Mouse (Mus musculus) lung, postnatal 0 days (tissue): Measurements from ENCODE around the gene Tns4. TPM values are rescaled to one million over a fixed set of nuclear protein-coding genes. Genes with fewer than 3 reads are reported as not detected.
A peak's percentile ranks its signal among the peaks of the same experiment; 100 is the strongest.

Experiments
- ATAC-seq: fragments of 200-750 bp; cut with Nextera tagmentation; 2 replicates; pipeline ENCODE4 v1.8.0; 2017; ENCODE audit warnings: moderate library complexity
- DNase-seq: peaks from one replicate; pipeline ENCODE4 v3.0.0-alpha.2; 2016; ENCODE audit warnings: low spot score
- H3K27ac ChIP-seq: fragments of 300-500 bp; sonication (generic); 2 replicates; pipeline ENCODE4 v1.5.1; 2014; ENCODE audit warnings: antibody characterized with exemption, mild to moderate bottlenecking, low read length, mixed read lengths
- H3K27me3 ChIP-seq: fragments of 300-500 bp; sonication (generic); replicated peaks from 2 replicates; pipeline ENCODE4 v1.6.1; 2014; ENCODE audit warnings: low read length, mixed read lengths; ENCODE audit not compliant: insufficient read depth
- H3K36me3 ChIP-seq: fragments of 300-500 bp; sonication (generic); 2 replicates; pipeline ENCODE4 v1.6.1; 2014; ENCODE audit warnings: low read length, mixed read lengths; ENCODE audit not compliant: insufficient read depth
- H3K4me1 ChIP-seq: fragments of 300-500 bp; sonication (generic); 2 replicates; pipeline ENCODE4 v1.6.1; 2014; ENCODE audit warnings: antibody characterized with exemption, low read depth, low read length, mixed read lengths; ENCODE audit not compliant: insufficient read depth
- H3K4me2 ChIP-seq: fragments of 300-500 bp; sonication (generic); replicated peaks from 2 replicates; pipeline ENCODE4 v1.6.1; 2014; ENCODE audit warnings: low read depth, mild to moderate bottlenecking, low read length, moderate library complexity, mixed read lengths
- H3K4me3 ChIP-seq: fragments of 300-500 bp; sonication (generic); 2 replicates; pipeline ENCODE4 v1.5.1; 2014; ENCODE audit warnings: low read depth, low read length
- H3K9ac ChIP-seq: fragments of 300-500 bp; sonication (generic); replicated peaks from 2 replicates; pipeline ENCODE4 v1.6.1; 2014; ENCODE audit warnings: low read depth, mild to moderate bottlenecking
- H3K9me3 ChIP-seq: fragments of 300-500 bp; sonication (generic); 2 replicates; pipeline ENCODE4 v1.6.1; 2016; ENCODE audit warnings: low read length, mixed read lengths
- CTCF ChIP-seq: IDR thresholded peaks from 2 replicates; pipeline ENCODE4 v1.5.1; 2016; ENCODE audit warnings: antibody characterized with exemption, mild to moderate bottlenecking
- EP300 ChIP-seq: IDR thresholded peaks from 2 replicates; pipeline ENCODE4 v1.6.1; 2016; ENCODE audit warnings: antibody characterized with exemption, mild to moderate bottlenecking, control low read depth
- WGBS: fragments of 180-500 bp; shearing (Covaris S2); extraction: QIAGEN DNeasy Blood & Tissue Kit; methylation state at CpG from one replicate; pipeline ENCODE4 v1.1.7; 2014; 5-methylcytosine and 5-hydroxymethylcytosine counted together
- polyA plus RNA-seq: library from polyadenylated mRNA; unstranded; fragments of >200 nt; fragmentation: Nextera tagmentation; extraction: Ambion mirVana; gene quantifications from 2 replicates; pipeline ENCODE4 v1.2.1, GENCODE M21; 2015

The Tns4 gene
- polyA plus RNA-seq, 1 experiment from 2014 or later, result 0.24 TPM

DNA sequence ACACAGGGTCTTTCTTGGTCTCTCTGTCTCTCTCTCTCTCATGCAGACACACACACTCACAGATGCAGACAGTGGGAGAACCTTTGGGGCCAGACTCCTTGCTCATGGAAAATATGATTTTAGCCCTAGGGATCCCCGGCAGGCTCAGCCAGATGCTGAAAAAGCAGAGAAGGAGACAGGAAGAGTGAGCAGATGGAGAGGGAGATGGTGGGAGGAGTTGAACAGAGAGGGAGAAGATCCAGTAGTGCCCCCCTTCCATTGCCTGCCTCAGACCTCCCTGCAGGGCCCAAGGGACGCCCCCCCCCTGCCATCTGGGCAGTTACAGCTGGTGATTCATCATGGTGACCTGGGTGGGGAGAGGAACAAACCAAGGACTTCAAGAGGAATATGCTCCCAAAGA is 41.5 kb downstream of the Tns4 start:
- Histone ChIP-seq H3K4me2 (no peak overlapping the region), H3K27me3 (no peaks in the 10 kb centered on the region), H3K9me3 (no peaks in the 10 kb centered on the region), H3K4me1 (peaks cover 8% of the 10 kb centered on the region; the same call in 1 of the 2 replicates), H3K27ac (peak overlapping the region; percentile 47), H3K9ac (no peak overlapping the region), H3K4me3 (no peak overlapping the region), H3K36me3 (no peaks in the 10 kb centered on the region)
- DNase-seq, result peak; percentile 20
- TF ChIP-seq EP300, result no peak
- TF ChIP-seq CTCF, result no peak
- peak; percentile 51 for ATAC-seq
- 76% methylated on average over 2 of the region's 2 CpGs for WGBS

DNA sequence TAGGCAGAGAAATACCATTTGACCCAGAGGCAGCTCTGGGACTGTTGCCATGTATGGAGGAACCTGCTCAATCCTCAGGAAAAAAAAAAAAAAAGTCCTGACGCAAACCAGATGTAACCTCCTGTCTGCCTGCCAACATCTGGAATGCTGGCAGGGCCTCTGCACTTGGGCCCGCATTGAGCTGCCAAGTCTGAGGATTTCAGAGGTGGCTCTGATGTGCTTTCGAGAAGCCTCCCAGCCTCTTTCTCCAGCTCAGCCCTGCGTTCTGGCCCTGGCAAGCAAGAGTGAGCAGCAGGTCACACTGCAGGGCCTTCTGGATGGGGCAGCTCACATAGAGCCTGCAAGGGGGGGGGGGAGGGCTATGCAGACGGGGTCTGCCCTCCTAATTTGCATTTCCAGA is 42.0 kb downstream of the Tns4 start:
- H3K27ac ChIP-seq, result peak overlapping the region; percentile 47
- no peak for TF ChIP-seq CTCF
- peak; percentile 43; the same call in 1 of the 2 replicates for TF ChIP-seq EP300
- H3K4me2 ChIP-seq, result no peak overlapping the region
- H3K36me3 ChIP-seq, result no peaks in the 10 kb centered on the region
- ATAC-seq (peak; percentile 80), DNase-seq (peak; percentile 84)
- peaks cover 8% of the 10 kb centered on the region; the same call in 1 of the 2 replicates for H3K4me1 ChIP-seq
- H3K27me3 ChIP-seq, result no peaks in the 10 kb centered on the region
- 45% methylated on average over 5 of the region's 5 CpGs for WGBS
- no peak overlapping the region for H3K4me3 ChIP-seq
- H3K9me3 ChIP-seq, result no peaks in the 10 kb centered on the region
- H3K9ac ChIP-seq, result no peak overlapping the region

DNA sequence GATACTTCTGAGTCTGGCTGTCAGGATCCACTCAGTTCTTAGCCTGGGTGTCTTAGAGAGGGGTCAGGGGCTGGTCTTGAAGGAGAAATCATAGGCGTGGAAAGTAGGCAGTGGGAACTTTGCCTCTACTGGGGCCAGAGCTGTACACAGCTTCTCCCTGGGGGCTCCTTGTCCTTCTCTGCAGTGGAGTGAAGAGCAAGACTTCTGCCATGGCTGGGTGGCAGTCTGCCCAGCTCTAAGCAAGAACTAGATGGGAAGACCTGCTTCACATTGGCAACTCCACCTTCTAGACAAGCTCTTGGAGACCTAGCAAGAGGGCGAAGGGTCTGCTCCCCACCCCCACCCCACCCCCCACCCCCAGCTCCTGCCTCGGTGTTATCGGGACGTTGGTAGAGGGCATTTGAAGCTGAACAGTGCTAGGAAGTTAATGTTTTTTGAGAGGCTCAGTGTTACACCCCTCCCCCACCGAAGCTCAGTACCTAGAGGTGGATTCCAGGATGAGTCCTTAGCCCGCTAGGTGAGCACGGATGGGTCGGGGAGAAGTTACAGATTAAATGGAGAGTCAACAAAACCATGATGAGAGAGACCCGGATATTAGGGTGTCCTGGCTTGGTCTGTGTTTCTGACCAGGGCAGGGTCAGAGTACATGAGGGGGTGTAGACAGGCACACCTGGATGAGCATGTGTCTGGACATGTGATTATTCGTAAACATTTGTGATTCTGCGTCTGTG is 43.8 kb downstream of the Tns4 start:
- H3K9ac ChIP-seq, result no peak overlapping the region

GRCm38 (mm10) chr11:99044306-99044705 is 44.8 kb downstream of the Tns4 start:
- ATAC-seq (no peak), DNase-seq (peak; percentile 42)
- 56% methylated on average over 5 of the region's 5 CpGs for WGBS
- no peak overlapping the region for H3K4me3 ChIP-seq
- no peaks in the 10 kb centered on the region for H3K27me3 ChIP-seq
- H3K36me3 ChIP-seq, result no peaks in the 10 kb centered on the region
- peaks cover 14% of the 10 kb centered on the region; the same call in 1 of the 2 replicates for H3K4me1 ChIP-seq
- H3K27ac ChIP-seq, result no peak overlapping the region
- TF ChIP-seq EP300 (peak; percentile 63), CTCF (no peak)
- no peak overlapping the region for H3K4me2 ChIP-seq
- H3K9me3 ChIP-seq, result no peaks in the 10 kb centered on the region
- no peak overlapping the region for H3K9ac ChIP-seq

More for the DNA sequence above, 43.8 kb downstream of the Tns4 start:
- no peak overlapping the region for H3K27ac ChIP-seq
- TF ChIP-seq CTCF (no peak), EP300 (no peak)
- no peak for DNase-seq
- 61% methylated on average over 12 of the region's 12 CpGs for WGBS
- H3K27me3 ChIP-seq, result no peaks in the 10 kb centered on the region
- peaks cover 13% of the 10 kb centered on the region; the same call in 1 of the 2 replicates for H3K4me1 ChIP-seq
- H3K36me3 ChIP-seq, result no peaks in the 10 kb centered on the region
- H3K9me3 ChIP-seq, result no peaks in the 10 kb centered on the region
- no peak for ATAC-seq
- H3K4me2 ChIP-seq, result no peak overlapping the region
- no peak overlapping the region for H3K4me3 ChIP-seq

- Histone ChIP-seq H3K27me3 (no peaks in the 10 kb centered on the region), H3K9me3 (no peaks in the 10 kb centered on the region), H3K36me3 (no peaks in the 10 kb centered on the region), H3K4me2 (no peak overlapping the region), H3K4me3 (no peak overlapping the region), H3K27ac (no peak overlapping the region), H3K4me1 (peaks cover 14% of the 10 kb centered on the region; the same call in 1 of the 2 replicates), H3K9ac (no peak overlapping the region)
- WGBS, result 36% methylated on average over 6 of the region's 6 CpGs
- DNase-seq (no peak), ATAC-seq (no peak)
- TF ChIP-seq EP300, result no peak
- TF ChIP-seq CTCF, result peak; percentile 48
Measured at GRCm38 (mm10) chr11:99043632-99044031, 45.5 kb downstream of the Tns4 start.

DNA sequence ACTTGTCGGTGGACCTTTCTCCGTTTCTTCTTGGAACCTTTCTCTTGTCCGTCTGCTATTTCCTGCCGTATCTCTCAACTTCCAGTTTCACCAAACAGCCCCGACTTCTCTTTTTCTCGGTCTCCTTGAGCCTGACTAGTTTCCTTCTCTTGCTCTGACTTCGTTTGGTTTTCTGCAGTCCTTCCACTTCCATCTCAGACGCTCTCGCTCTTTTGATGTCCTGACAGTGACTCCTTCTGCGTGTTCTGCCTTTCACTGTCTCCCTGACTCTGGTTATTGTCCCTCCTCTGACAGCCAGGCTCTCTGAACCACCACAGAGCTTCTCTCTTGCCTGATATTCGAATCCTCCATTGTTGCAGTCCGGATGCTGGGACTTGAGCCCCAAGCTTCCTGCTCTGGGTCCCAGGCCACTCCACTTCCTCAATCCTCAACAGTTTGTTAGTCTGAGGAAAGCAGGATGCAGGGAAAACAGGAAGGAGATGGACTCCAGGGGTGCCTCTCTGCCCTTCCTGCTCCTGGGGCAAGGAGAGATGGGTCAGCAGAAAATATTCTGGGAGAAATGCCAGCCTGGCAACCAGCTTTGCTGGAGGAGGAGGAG is 46.2 kb downstream of the Tns4 start:
- H3K27ac ChIP-seq, result peak overlapping the region; percentile 85
- no peaks in the 10 kb centered on the region for H3K36me3 ChIP-seq
- 20% methylated on average over 12 of the region's 12 CpGs for WGBS
- peak overlapping the region; percentile 36 for H3K9ac ChIP-seq
- H3K27me3 ChIP-seq, result no peaks in the 10 kb centered on the region
- peak; percentile 78 for DNase-seq
- H3K4me2 ChIP-seq, result peak overlapping the region; percentile 91
- peak overlapping the region; percentile 61 for H3K4me3 ChIP-seq
- peaks cover 14% of the 10 kb centered on the region; the same call in 1 of the 2 replicates for H3K4me1 ChIP-seq
- no peaks in the 10 kb centered on the region for H3K9me3 ChIP-seq
- peak; percentile 9; the same call in 1 of the 2 replicates for ATAC-seq
- peak; percentile 79 for TF ChIP-seq EP300
- TF ChIP-seq CTCF, result no peak
